Mouse (Mus musculus) kidney, embryonic 14.5 days (tissue): ENCODE results near the gene Agap1. TPM values are rescaled to one million over a fixed set of nuclear protein-coding genes. Genes with fewer than 3 reads are reported as not detected.

Experiments
- ATAC-seq: fragments of 200-750 bp; cut with Nextera tagmentation; 2 replicates; pipeline ENCODE4 v1.8.0; 2017; ENCODE audit warnings: moderate number of reproducible peaks, mild to moderate bottlenecking, moderate TSS enrichment, moderate library complexity; ENCODE audit not compliant: low FRiP score, low TSS enrichment
- H3K27ac ChIP-seq: fragments of 300-500 bp; sonication (generic); 2 replicates; pipeline ENCODE4 v1.5.1; 2014; ENCODE audit warnings: low read depth, mild to moderate bottlenecking, low read length, moderate library complexity, mixed read lengths
- H3K27me3 ChIP-seq: fragments of 300-500 bp; sonication (generic); 2 replicates; pipeline ENCODE4 v1.6.1; 2014; ENCODE audit warnings: mild to moderate bottlenecking, low read length; ENCODE audit not compliant: control insufficient read depth, insufficient read depth
- H3K36me3 ChIP-seq: fragments of 300-500 bp; sonication (generic); 2 replicates; pipeline ENCODE4 v1.6.1; 2014; ENCODE audit warnings: low read length, mixed read lengths; ENCODE audit not compliant: control insufficient read depth, insufficient read depth
- H3K4me1 ChIP-seq: fragments of 300-500 bp; sonication (generic); 2 replicates; pipeline ENCODE4 v1.6.1; 2014; ENCODE audit warnings: low read length, mixed read lengths; ENCODE audit not compliant: control insufficient read depth, insufficient read depth
- H3K4me2 ChIP-seq: fragments of 300-500 bp; sonication (generic); replicated peaks from 2 replicates; pipeline ENCODE4 v1.6.1; 2014; ENCODE audit warnings: low read depth, mild to moderate bottlenecking, low read length
- H3K4me3 ChIP-seq: fragments of 300-500 bp; sonication (generic); 2 replicates; pipeline ENCODE4 v1.5.1; 2014; ENCODE audit warnings: mild to moderate bottlenecking, low read length
- H3K9ac ChIP-seq: fragments of 300-500 bp; sonication (generic); 2 replicates; pipeline ENCODE4 v1.6.1; 2014; ENCODE audit warnings: low read depth, mild to moderate bottlenecking, low read length, moderate library complexity
- H3K9me3 ChIP-seq: fragments of 300-500 bp; sonication (generic); 2 replicates; pipeline ENCODE4 v1.6.1; 2016; ENCODE audit warnings: low read length; ENCODE audit not compliant: control insufficient read depth
- WGBS: fragments of 180-500 bp; shearing (Covaris S2); extraction: QIAGEN DNeasy Blood & Tissue Kit; methylation state at CpG from one replicate; pipeline ENCODE4 v1.1.7; 2014; 5-methylcytosine and 5-hydroxymethylcytosine counted together
- polyA plus RNA-seq: library from polyadenylated mRNA; unstranded; fragments of >200 nt; fragmentation: Nextera tagmentation; extraction: Ambion mirVana; gene quantifications from 2 replicates; pipeline ENCODE4 v1.2.1, GENCODE M21; 2014

The Agap1 gene
- polyA plus RNA-seq, 1 experiment from 2014 or later = 19.3 TPM

GRCm38 (mm10) chr1:89812816-89813215 is 358.2 kb downstream of the Agap1 start:
- no peak overlapping the region for H3K4me3 ChIP-seq
- H3K9me3 ChIP-seq = no peaks in the 10 kb centered on the region
- H3K4me2 ChIP-seq = no peak overlapping the region
- H3K4me1 ChIP-seq = 0 out of 2 replicates have a peak, but pooled peaks cover 9% of the 10 kb centered on the region
- no peak for ATAC-seq
- whole genome bisulfite sequencing = 94% methylated on average over 8 of the region's 8 CpGs
- H3K9ac ChIP-seq = no peak overlapping the region
- no peaks in the 10 kb centered on the region for H3K36me3 ChIP-seq
- H3K27me3 ChIP-seq = no peaks in the 10 kb centered on the region
- H3K27ac ChIP-seq = no peak overlapping the region

- Histone ChIP-seq H3K4me1 (0 out of 2 replicates have a peak, but pooled peaks cover 9% of the 10 kb centered on the region), H3K4me3 (no peak overlapping the region), H3K9me3 (no peaks in the 10 kb centered on the region), H3K9ac (no peak overlapping the region), H3K27ac (no peak overlapping the region; the same call in 1 of the 2 replicates), H3K36me3 (no peaks in the 10 kb centered on the region), H3K27me3 (no peaks in the 10 kb centered on the region), H3K4me2 (no peak overlapping the region)
- 0 out of 2 replicates have a peak, but pooled peaks have one; percentile 39 for ATAC-seq
- WGBS = 21% methylated on average over 14 of the region's 14 CpGs
These were observed 362.0 kb downstream of the Agap1 start for GRCm38 (mm10) chr1:89816487-89817206.

DNA sequence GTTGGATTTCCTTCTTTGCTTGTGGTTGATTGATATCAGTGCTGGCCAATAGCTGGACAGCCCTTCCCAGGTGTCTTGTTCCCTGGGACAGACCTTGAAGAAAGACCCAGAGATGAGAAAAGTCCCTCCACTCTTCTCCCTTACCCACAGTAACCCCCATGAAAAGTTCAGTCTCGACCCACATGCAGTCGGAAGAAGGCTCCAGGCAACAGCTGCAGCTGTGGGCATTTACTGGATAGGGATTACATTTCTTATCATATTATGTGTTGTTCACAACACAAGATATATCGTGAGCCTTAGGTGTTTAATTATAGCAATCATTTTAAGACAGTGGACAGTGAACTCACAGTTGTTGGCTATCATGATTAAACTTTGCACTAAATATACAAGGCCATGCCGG is 367.2 kb downstream of the Agap1 start:
- Histone ChIP-seq H3K4me1 (peaks cover 11% of the 10 kb centered on the region; the same call in 1 of the 2 replicates), H3K4me2 (no peak overlapping the region), H3K4me3 (no peak overlapping the region), H3K9me3 (no peaks in the 10 kb centered on the region), H3K27me3 (no peaks in the 10 kb centered on the region), H3K36me3 (no peaks in the 10 kb centered on the region), H3K9ac (no peak overlapping the region), H3K27ac (no peak overlapping the region)
- ATAC-seq = no peak
- 81% methylated on average over 4 of the region's 4 CpGs for WGBS

GRCm38 (mm10) chr1:89822431-89822830 is 367.8 kb downstream of the Agap1 start:
- Histone ChIP-seq H3K4me2 (no peak overlapping the region), H3K4me1 (peaks cover 9% of the 10 kb centered on the region; the same call in 1 of the 2 replicates), H3K9ac (no peak overlapping the region), H3K27ac (no peak overlapping the region), H3K27me3 (no peaks in the 10 kb centered on the region), H3K4me3 (no peak overlapping the region), H3K9me3 (no peaks in the 10 kb centered on the region), H3K36me3 (no peaks in the 10 kb centered on the region)
- 55% methylated on average over 3 of the region's 3 CpGs for WGBS
- ATAC-seq = peak; percentile 63; the same call in 1 of the 2 replicates

DNA sequence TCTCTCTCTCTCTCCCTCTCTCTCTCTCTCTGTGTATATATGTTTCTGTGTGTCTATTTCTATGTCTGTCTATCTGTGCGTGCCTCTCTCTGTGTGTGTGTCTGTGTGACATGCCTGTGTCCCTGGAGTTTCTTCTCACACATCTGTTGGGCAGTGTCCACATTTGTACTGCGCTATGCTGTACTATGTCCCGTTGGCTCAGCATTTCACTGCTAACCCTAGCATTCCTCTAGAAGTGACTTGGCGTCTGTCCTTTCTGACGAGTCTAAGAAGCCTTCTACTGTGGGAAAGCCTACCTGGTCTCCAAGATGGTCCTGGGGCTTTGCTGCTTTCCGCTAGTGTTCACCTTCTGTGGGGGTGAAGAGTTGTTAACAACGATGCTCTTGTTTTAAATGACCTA is 368.4 kb downstream of the Agap1 start:
- no peak overlapping the region for H3K4me2 ChIP-seq
- H3K4me3 ChIP-seq = no peak overlapping the region
- WGBS = 89% methylated on average over 7 of the region's 7 CpGs
- peaks cover 9% of the 10 kb centered on the region; the same call in 1 of the 2 replicates for H3K4me1 ChIP-seq
- no peak for ATAC-seq
- no peak overlapping the region for H3K27ac ChIP-seq
- no peaks in the 10 kb centered on the region for H3K9me3 ChIP-seq
- no peak overlapping the region for H3K9ac ChIP-seq
- no peaks in the 10 kb centered on the region for H3K27me3 ChIP-seq
- H3K36me3 ChIP-seq = no peaks in the 10 kb centered on the region

- Histone ChIP-seq H3K36me3 (no peaks in the 10 kb centered on the region), H3K4me3 (no peak overlapping the region), H3K4me1 (peaks cover 9% of the 10 kb centered on the region; the same call in 1 of the 2 replicates), H3K27ac (no peak overlapping the region), H3K9ac (no peak overlapping the region), H3K4me2 (no peak overlapping the region), H3K9me3 (no peaks in the 10 kb centered on the region), H3K27me3 (no peaks in the 10 kb centered on the region)
- WGBS = 40% methylated on average over 3 of the region's 3 CpGs
- no peak for ATAC-seq
These were observed 372.4 kb downstream of the Agap1 start for GRCm38 (mm10) chr1:89827051-89827450.

GRCm38 (mm10) chr1:89831095-89831494 is 376.5 kb downstream of the Agap1 start:
- no peaks in the 10 kb centered on the region for H3K9me3 ChIP-seq
- ATAC-seq = no peak

DNA sequence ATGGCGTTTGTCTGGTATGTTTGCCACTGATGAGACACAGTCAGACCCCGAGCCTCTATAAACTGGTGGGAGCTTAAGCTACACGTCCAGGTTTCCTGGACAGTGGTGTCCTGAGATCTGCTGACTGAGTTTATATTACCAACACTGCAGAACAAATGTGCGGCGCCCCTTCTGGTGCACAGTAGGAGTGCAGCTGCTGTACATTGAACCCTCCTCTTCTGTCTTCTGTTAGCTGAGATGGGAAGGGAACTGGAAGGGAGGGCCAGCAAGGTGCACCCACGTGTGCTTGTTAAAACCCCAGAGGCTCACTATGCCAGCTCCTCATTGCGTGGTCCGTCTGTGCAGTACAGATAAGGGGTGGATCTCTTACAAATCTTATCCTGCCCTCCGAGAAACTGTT is 389.5 kb downstream of the Agap1 start:
- ATAC-seq = no peak
- Histone ChIP-seq H3K4me2 (no peak overlapping the region), H3K27ac (no peak overlapping the region), H3K9me3 (no peaks in the 10 kb centered on the region), H3K27me3 (peaks cover 5% of the 10 kb centered on the region; the same call in 1 of the 2 replicates), H3K9ac (no peak overlapping the region), H3K36me3 (peaks cover 6% of the 10 kb centered on the region; the same call in 1 of the 2 replicates), H3K4me3 (no peak overlapping the region), H3K4me1 (peaks cover 8% of the 10 kb centered on the region; the same call in 1 of the 2 replicates)
- 77% methylated on average over 9 of the region's 9 CpGs for WGBS

More at GRCm38 (mm10) chr1:89831095-89831494, 376.5 kb downstream of the Agap1 start:
- Histone ChIP-seq H3K4me2 (no peak overlapping the region), H3K27ac (no peak overlapping the region), H3K27me3 (no peaks in the 10 kb centered on the region), H3K4me3 (no peak overlapping the region), H3K9ac (no peak overlapping the region), H3K36me3 (no peaks in the 10 kb centered on the region; the same call in 1 of the 2 replicates), H3K4me1 (no peaks in the 10 kb centered on the region)
- 44% methylated on average over 1 of the region's 1 CpGs for WGBS

- H3K36me3 ChIP-seq = peaks cover 3% of the 10 kb centered on the region; the same call in 1 of the 2 replicates
- WGBS = 85% methylated on average over 4 of the region's 4 CpGs
- peaks cover 5% of the 10 kb centered on the region; the same call in 1 of the 2 replicates for H3K27me3 ChIP-seq
- ATAC-seq = no peak
- H3K4me3 ChIP-seq = no peak overlapping the region
- peaks cover 11% of the 10 kb centered on the region; the same call in 1 of the 2 replicates for H3K4me1 ChIP-seq
- no peaks in the 10 kb centered on the region for H3K9me3 ChIP-seq
- H3K27ac ChIP-seq = no peak overlapping the region
- no peak overlapping the region for H3K9ac ChIP-seq
- H3K4me2 ChIP-seq = no peak overlapping the region
These were observed 390.9 kb downstream of the Agap1 start for GRCm38 (mm10) chr1:89845487-89845886.
